Mouse (Mus musculus) urinary bladder, adult 2 months (tissue): ENCODE results near the gene Nfatc3. TPM values are rescaled to one million over a fixed set of nuclear protein-coding genes. Genes with fewer than 3 reads are reported as not detected.

Experiments
- polyA plus RNA-seq: library from polyadenylated mRNA; depleted of rRNA; stranded (reverse); fragments of >200 nt; gene quantifications from 2 replicates; pipeline ENCODE4 v1.2.3, GENCODE M21; 2012; rRNA removed

Gene Nfatc3
- polyA plus RNA-seq, 1 experiment: 15.4 TPM

Other genes with a start within 250 kb of the Nfatc3 start
- 17.7 and 18.2 TPM in 2 replicates for gene Ranbp10, start 231.5 kb upstream of the Nfatc3 start, polyA plus RNA-seq
- gene Tsnaxip1, start 231.1 kb upstream of the Nfatc3 start, polyA plus RNA-seq: not detected in 2 replicates
- gene Cenpt, start 205.6 kb upstream of the Nfatc3 start, polyA plus RNA-seq: 14.5 and 21.2 TPM in 2 replicates
- gene Thap11, start 203.7 kb upstream of the Nfatc3 start, polyA plus RNA-seq: 42.2 and 44.4 TPM in 2 replicates
- gene Nutf2, start 198.3 kb upstream of the Nfatc3 start, polyA plus RNA-seq: 79.8 and 95.3 TPM in 2 replicates
- gene Edc4, start 178.0 kb upstream of the Nfatc3 start, polyA plus RNA-seq: 38.1 and 44.6 TPM in 2 replicates
- gene Nrn1l, start 165.3 kb upstream of the Nfatc3 start, polyA plus RNA-seq: 1.9 and 2.0 TPM in 2 replicates
- gene Pskh1, start 158.4 kb upstream of the Nfatc3 start, polyA plus RNA-seq: 30.0 and 32.6 TPM in 2 replicates
- gene Ctrl, start 125.0 kb upstream of the Nfatc3 start, polyA plus RNA-seq: 1.4 and 1.8 TPM in 2 replicates
- gene Psmb10, start 120.4 kb upstream of the Nfatc3 start, polyA plus RNA-seq: 82.8 and 98.7 TPM in 2 replicates
- 3.7 and 5.2 TPM in 2 replicates for gene Lcat, start 115.5 kb upstream of the Nfatc3 start, polyA plus RNA-seq
- gene Slc12a4, start 92.7 kb upstream of the Nfatc3 start, polyA plus RNA-seq: 64.3 and 69.6 TPM in 2 replicates
- 0.12 and 0.17 TPM in 2 replicates for gene Dpep3, start 79.4 kb upstream of the Nfatc3 start, polyA plus RNA-seq
- 16.6 and 19.3 TPM in 2 replicates for gene Dus2, start 67.5 kb upstream of the Nfatc3 start, polyA plus RNA-seq
- 0.06 and 0.07 TPM in 2 replicates for gene Dpep2nb, start 52.9 kb upstream of the Nfatc3 start, polyA plus RNA-seq
- gene Ddx28, start 47.0 kb upstream of the Nfatc3 start, polyA plus RNA-seq: 10.5 and 11.8 TPM in 2 replicates
- gene Esrp2, start 78.1 kb downstream of the Nfatc3 start, polyA plus RNA-seq: 57.5 and 70.1 TPM in 2 replicates
- 13.5 and 18.5 TPM in 2 replicates for gene Pla2g15, start 91.6 kb downstream of the Nfatc3 start, polyA plus RNA-seq
- gene Slc7a6, start 110.0 kb downstream of the Nfatc3 start, polyA plus RNA-seq: 36.0 and 45.0 TPM in 2 replicates
- 25.8 and 26.3 TPM in 2 replicates for gene Slc7a6os, start 152.1 kb downstream of the Nfatc3 start, polyA plus RNA-seq
- 16.6 and 19.1 TPM in 2 replicates for gene Prmt7, start 152.1 kb downstream of the Nfatc3 start, polyA plus RNA-seq